Mouse (Mus musculus): Measurements from ENCODE around the gene Manbal. TPM values are rescaled to one million over a fixed set of nuclear protein-coding genes. Genes with fewer than 3 reads are reported as not detected.

The Manbal gene
- 68.0 and 72.5 TPM in 2 replicates for polyA plus RNA-seq (2012; rRNA removed)

- H3K36me3 ChIP-seq (ENCODE audit: control insufficient read depth, insufficient read depth, low read length), result no peaks in the 10 kb centered on the region
- 4% methylated on average over 42 of the region's 42 CpGs for WGBS
- TF ChIP-seq CTCF (IDR thresholded peaks at IDR 0.05; ENCODE audit: borderline replicate concordance, control insufficient read depth, extremely low read depth, insufficient read depth, low read length, poor library complexity) (0 out of 2 replicates have a peak, but pooled peaks have one; percentile 20), POLR2A (IDR thresholded peaks at IDR 0.05; ENCODE audit: control insufficient read depth, extremely low read depth, insufficient read depth, low read length, poor library complexity) (peak; percentile 71)
- peaks cover 10% of the 10 kb centered on the region for H3K4me1 ChIP-seq (replicated peaks; ENCODE audit: control insufficient read depth, insufficient read depth, low read length)
- no peaks in the 10 kb centered on the region for H3K27me3 ChIP-seq (ENCODE audit: control insufficient read depth, insufficient read depth, low read length)
- peak within 1 kb of the TSS; percentile 67 for H3K4me3 ChIP-seq (ENCODE audit: control insufficient read depth, insufficient read depth, low read length)
- DNase-seq, result peak; percentile 99
- H3K27ac ChIP-seq (ENCODE audit: control insufficient read depth, insufficient read depth, low read length), result peak within 1 kb of the TSS; percentile 58; the same call in 1 of the 2 replicates
Observed at GRCm38 (mm10) chr2:157367184-157367893, at the start of gene Manbal. TSS of gene Manbal (plus strand) at chr2:157367594.

- DNase-seq, result no peak
- Histone ChIP-seq H3K27ac (ENCODE audit: control insufficient read depth, insufficient read depth, low read length) (no peak overlapping the region), H3K27me3 (ENCODE audit: control insufficient read depth, insufficient read depth, low read length) (no peaks in the 10 kb centered on the region), H3K36me3 (ENCODE audit: control insufficient read depth, insufficient read depth, low read length) (peaks cover 50% of the 10 kb centered on the region), H3K4me3 (ENCODE audit: control insufficient read depth, insufficient read depth, low read length) (no peak overlapping the region), H3K4me1 (replicated peaks; ENCODE audit: control insufficient read depth, insufficient read depth, low read length) (no peaks in the 10 kb centered on the region)
- WGBS, result 98% methylated on average over 8 of the region's 8 CpGs
- TF ChIP-seq CTCF (IDR thresholded peaks at IDR 0.05; ENCODE audit: borderline replicate concordance, control insufficient read depth, extremely low read depth, insufficient read depth, low read length, poor library complexity) (no peak), POLR2A (IDR thresholded peaks at IDR 0.05; ENCODE audit: control insufficient read depth, extremely low read depth, insufficient read depth, low read length, poor library complexity) (no peak)
Observed at GRCm38 (mm10) chr2:157320135-157320534, 47.3 kb upstream of the Manbal start.

GRCm38 (mm10) chr2:157320886-157321285, 46.5 kb upstream of the Manbal start:
- DNase-seq, result no peak
- Histone ChIP-seq H3K4me3 (ENCODE audit: control insufficient read depth, insufficient read depth, low read length) (no peak overlapping the region), H3K27ac (ENCODE audit: control insufficient read depth, insufficient read depth, low read length) (no peak overlapping the region), H3K4me1 (replicated peaks; ENCODE audit: control insufficient read depth, insufficient read depth, low read length) (no peaks in the 10 kb centered on the region), H3K27me3 (ENCODE audit: control insufficient read depth, insufficient read depth, low read length) (no peaks in the 10 kb centered on the region), H3K36me3 (ENCODE audit: control insufficient read depth, insufficient read depth, low read length) (peaks cover 52% of the 10 kb centered on the region)
- TF ChIP-seq POLR2A (IDR thresholded peaks at IDR 0.05; ENCODE audit: control insufficient read depth, extremely low read depth, insufficient read depth, low read length, poor library complexity), result no peak
- TF ChIP-seq CTCF (IDR thresholded peaks at IDR 0.05; ENCODE audit: borderline replicate concordance, control insufficient read depth, extremely low read depth, insufficient read depth, low read length, poor library complexity), result no peak
- 90% methylated on average over 5 of the region's 5 CpGs for WGBS

GRCm38 (mm10) chr2:157322029-157322766, 45.2 kb upstream of the Manbal start:
- WGBS, result 95% methylated on average over 5 of the region's 5 CpGs
- TF ChIP-seq CTCF (IDR thresholded peaks at IDR 0.05; ENCODE audit: borderline replicate concordance, control insufficient read depth, extremely low read depth, insufficient read depth, low read length, poor library complexity), result no peak
- TF ChIP-seq POLR2A (IDR thresholded peaks at IDR 0.05; ENCODE audit: control insufficient read depth, extremely low read depth, insufficient read depth, low read length, poor library complexity), result no peak
- Histone ChIP-seq H3K4me1 (replicated peaks; ENCODE audit: control insufficient read depth, insufficient read depth, low read length) (no peaks in the 10 kb centered on the region), H3K36me3 (ENCODE audit: control insufficient read depth, insufficient read depth, low read length) (peaks cover 60% of the 10 kb centered on the region), H3K27me3 (ENCODE audit: control insufficient read depth, insufficient read depth, low read length) (no peaks in the 10 kb centered on the region), H3K4me3 (ENCODE audit: control insufficient read depth, insufficient read depth, low read length) (no peak overlapping the region), H3K27ac (ENCODE audit: control insufficient read depth, insufficient read depth, low read length) (no peak overlapping the region)
- no peak for DNase-seq

GRCm38 (mm10) chr2:157325238-157325637, 42.2 kb upstream of the Manbal start:
- no peak for TF ChIP-seq CTCF (IDR thresholded peaks at IDR 0.05; ENCODE audit: borderline replicate concordance, control insufficient read depth, extremely low read depth, insufficient read depth, low read length, poor library complexity)
- TF ChIP-seq POLR2A (IDR thresholded peaks at IDR 0.05; ENCODE audit: control insufficient read depth, extremely low read depth, insufficient read depth, low read length, poor library complexity), result no peak
- DNase-seq, result no peak
- no peaks in the 10 kb centered on the region for H3K27me3 ChIP-seq (ENCODE audit: control insufficient read depth, insufficient read depth, low read length)
- no peak overlapping the region for H3K4me3 ChIP-seq (ENCODE audit: control insufficient read depth, insufficient read depth, low read length)
- no peaks in the 10 kb centered on the region for H3K4me1 ChIP-seq (replicated peaks; ENCODE audit: control insufficient read depth, insufficient read depth, low read length)
- 49% methylated on average over 2 of the region's 2 CpGs for WGBS
- no peak overlapping the region for H3K27ac ChIP-seq (ENCODE audit: control insufficient read depth, insufficient read depth, low read length)
- peaks cover 41% of the 10 kb centered on the region for H3K36me3 ChIP-seq (ENCODE audit: control insufficient read depth, insufficient read depth, low read length)

- Histone ChIP-seq H3K4me3 (ENCODE audit: control insufficient read depth, insufficient read depth, low read length) (no peak overlapping the region), H3K36me3 (ENCODE audit: control insufficient read depth, insufficient read depth, low read length) (peaks cover 18% of the 10 kb centered on the region), H3K27me3 (ENCODE audit: control insufficient read depth, insufficient read depth, low read length) (no peaks in the 10 kb centered on the region), H3K27ac (ENCODE audit: control insufficient read depth, insufficient read depth, low read length) (no peak overlapping the region), H3K4me1 (replicated peaks; ENCODE audit: control insufficient read depth, insufficient read depth, low read length) (no peaks in the 10 kb centered on the region)
- TF ChIP-seq CTCF (IDR thresholded peaks at IDR 0.05; ENCODE audit: borderline replicate concordance, control insufficient read depth, extremely low read depth, insufficient read depth, low read length, poor library complexity) (no peak), POLR2A (IDR thresholded peaks at IDR 0.05; ENCODE audit: control insufficient read depth, extremely low read depth, insufficient read depth, low read length, poor library complexity) (no peak)
- 94% methylated on average over 5 of the region's 5 CpGs for WGBS
- no peak for DNase-seq
Observed at GRCm38 (mm10) chr2:157328106-157328505, 39.3 kb upstream of the Manbal start.

Measured in thymus, adult 2 months (tissue).